Mouse (Mus musculus) limb, embryonic 14.5 days (tissue): Measurements from ENCODE around the gene Zfp784. TPM values are rescaled to one million over a fixed set of nuclear protein-coding genes. Genes with fewer than 3 reads are reported as not detected.
"Not testable (repeated sequence)": the region's sequence is repeated elsewhere in the genome, so short reads cannot be mapped to it uniquely, and the experiment has no call there.

Experiments used
- ATAC-seq: fragments of 200-750 bp; cut with Nextera tagmentation; 2 replicates; pipeline ENCODE4 v1.8.0; 2017; ENCODE audit warnings: low read depth, moderate number of reproducible peaks, moderate TSS enrichment; ENCODE audit not compliant: low FRiP score
- DNase-seq: peaks from one replicate; pipeline ENCODE4 v3.0.0-alpha.2; 2015; ENCODE audit warnings: low spot score
- H3K27ac ChIP-seq: fragments of 300-500 bp; sonication (generic); replicated peaks from 2 replicates; pipeline ENCODE4 v1.5.1; 2014; ENCODE audit warnings: low read depth, mild to moderate bottlenecking, low read length, moderate library complexity, mixed read lengths
- H3K27me3 ChIP-seq: fragments of 300-500 bp; sonication (generic); 2 replicates; pipeline ENCODE4 v1.6.1; 2014; ENCODE audit warnings: low read length, mixed read lengths; ENCODE audit not compliant: control insufficient read depth, insufficient read depth
- H3K36me3 ChIP-seq: fragments of 300-500 bp; sonication (generic); 2 replicates; pipeline ENCODE4 v1.6.1; 2014; ENCODE audit warnings: mild to moderate bottlenecking, low read length, moderate library complexity, mixed read lengths; ENCODE audit not compliant: control insufficient read depth, insufficient read depth
- H3K4me1 ChIP-seq: fragments of 300-500 bp; sonication (generic); 2 replicates; pipeline ENCODE4 v1.6.1; 2014; ENCODE audit warnings: antibody characterized with exemption, low read length, mixed read lengths; ENCODE audit not compliant: control insufficient read depth, insufficient read depth
- H3K4me2 ChIP-seq: fragments of 300-500 bp; sonication (generic); replicated peaks from 2 replicates; pipeline ENCODE4 v1.6.1; 2014; ENCODE audit warnings: low read depth, mild to moderate bottlenecking, low read length, moderate library complexity; ENCODE audit not compliant: severe bottlenecking
- H3K4me3 ChIP-seq: fragments of 300-500 bp; sonication (generic); replicated peaks from 2 replicates; pipeline ENCODE4 v1.5.1; 2014; ENCODE audit warnings: low read length
- H3K9ac ChIP-seq: fragments of 300-500 bp; sonication (generic); 2 replicates; pipeline ENCODE4 v1.6.1; 2014; ENCODE audit warnings: mild to moderate bottlenecking, low read depth, low read length, moderate library complexity; ENCODE audit not compliant: severe bottlenecking
- H3K9me3 ChIP-seq: fragments of 300-500 bp; sonication (generic); 2 replicates; pipeline ENCODE4 v1.6.1; 2016; ENCODE audit warnings: low read length; ENCODE audit not compliant: control insufficient read depth
- POLR2A ChIP-seq: fragments of 200-500 bp; IDR thresholded peaks from 2 replicates; pipeline ENCODE4 v1.8.0; 2012; ENCODE audit warnings: inconsistent platforms, mild to moderate bottlenecking, moderate library complexity, borderline replicate concordance; ENCODE audit not compliant: insufficient read depth, insufficient read length; ENCODE audit errors: extremely low read depth
- WGBS: fragments of 180-500 bp; shearing (Covaris S2); extraction: QIAGEN DNeasy Blood & Tissue Kit; methylation state at CpG from one replicate; pipeline ENCODE4 v1.1.7; 2014; 5-methylcytosine and 5-hydroxymethylcytosine counted together
- polyA plus RNA-seq, 2 experiments: library from polyadenylated mRNA; depleted of rRNA in 1 of 2; stranded (reverse) in 1 of 2; unstranded in 1 of 2; fragments of >200 nt; fragmentation: Nextera tagmentation in 1 of 2; extraction: Ambion mirVana in 1 of 2; gene quantifications; 2 replicates each; pipeline versions ENCODE4 v1.2.1 to v1.2.3; 2012 to 2014

Gene Zfp784
- polyA plus RNA-seq, 2 experiments: 5.6 to 6.8 TPM

- Histone ChIP-seq H3K27me3 (no peaks in the 10 kb centered on the region), H3K27ac (no peak overlapping the region), H3K9ac (no peak overlapping the region), H3K36me3 (peaks cover 51% of the 10 kb centered on the region), H3K4me2 (peak overlapping the region; percentile 62; the same call in 1 of the 2 replicates), H3K9me3 (no peaks in the 10 kb centered on the region), H3K4me3 (peak overlapping the region; percentile 69; the same call in 1 of the 2 replicates), H3K4me1 (peaks cover 2% of the 10 kb centered on the region; the same call in 1 of the 2 replicates)
- WGBS: 89% methylated on average over 27 of the region's 27 CpGs
- no peak for DNase-seq
- TF ChIP-seq POLR2A: no peak
- ATAC-seq: no peak
Observed at GRCm38 (mm10) chr7:5012681-5013513, 25.3 kb downstream of the Zfp784 start.

GRCm38 (mm10) chr7:5008229-5008628 lies 30.0 kb downstream of the Zfp784 start:
- H3K27ac ChIP-seq: no peak overlapping the region
- H3K9ac ChIP-seq: no peak overlapping the region
- no peak overlapping the region for H3K4me2 ChIP-seq
- H3K36me3 ChIP-seq: peaks cover 67% of the 10 kb centered on the region
- TF ChIP-seq POLR2A: no peak
- no peaks in the 10 kb centered on the region for H3K9me3 ChIP-seq
- ATAC-seq (no peak), DNase-seq (no peak)
- WGBS: 96% methylated on average over 26 of the region's 26 CpGs
- H3K4me3 ChIP-seq: no peak overlapping the region
- H3K27me3 ChIP-seq: no peaks in the 10 kb centered on the region
- H3K4me1 ChIP-seq: 0 out of 2 replicates have a peak, but pooled peaks cover under 1% of the 10 kb centered on the region

GRCm38 (mm10) chr7:5002876-5003275 lies 35.4 kb downstream of the Zfp784 start:
- DNase-seq, H3K4me1 ChIP-seq, H3K9ac ChIP-seq, ATAC-seq, H3K27me3 ChIP-seq, H3K9me3 ChIP-seq, H3K27ac ChIP-seq, H3K4me2 ChIP-seq, H3K4me3 ChIP-seq: not testable (repeated sequence)
- WGBS: 75% methylated on average over 8 of the region's 8 CpGs
- peaks cover 16% of the 10 kb centered on the region for H3K36me3 ChIP-seq

- Histone ChIP-seq H3K4me1 (peaks cover 9% of the 10 kb centered on the region), H3K4me2 (no peak overlapping the region), H3K27me3 (peaks cover under 1% of the 10 kb centered on the region; the same call in 1 of the 2 replicates), H3K27ac (no peak overlapping the region), H3K9ac (no peak overlapping the region), H3K9me3 (no peaks in the 10 kb centered on the region), H3K36me3 (no peaks in the 10 kb centered on the region), H3K4me3 (no peak overlapping the region)
- DNase-seq: no peak
- 65% methylated on average over 2 of the region's 2 CpGs for WGBS
- TF ChIP-seq POLR2A: no peak
- no peak for ATAC-seq
Observed at GRCm38 (mm10) chr7:4999876-5000275, 38.4 kb downstream of the Zfp784 start.

- Histone ChIP-seq H3K27ac (no peak overlapping the region), H3K9ac (no peak overlapping the region), H3K4me3 (peak overlapping the region; percentile 55)
Observed at GRCm38 (mm10) chr7:4996934-4997333, 41.3 kb downstream of the Zfp784 start.

More at GRCm38 (mm10) chr7:4996934-4997333, 41.3 kb downstream of the Zfp784 start:
- Histone ChIP-seq H3K9me3 (0 out of 2 replicates have a peak, but pooled peaks cover 3% of the 10 kb centered on the region), H3K4me2 (peak overlapping the region; percentile 81), H3K36me3 (peaks cover 20% of the 10 kb centered on the region), H3K27me3 (peaks cover 16% of the 10 kb centered on the region), H3K4me1 (peaks cover 17% of the 10 kb centered on the region)
- DNase-seq (no peak), ATAC-seq (no peak)
- WGBS: 66% methylated on average over 6 of the region's 8 CpGs
- TF ChIP-seq POLR2A: no peak
